Comparison of ENCODE assay signal across 22 mouse cellular contexts in genomic region chr2:158068444-158068971, GRCm38 (mm10). TPM values are rescaled to one million over a fixed set of nuclear protein-coding genes. Genes with fewer than 3 reads are reported as not detected.
DNase-seq lines count a peak whose midpoint lies in the region; ATAC-seq and TF ChIP-seq lines count a peak whose summit lies in the region.
"Had no signal": no experiment of that assay in that cellular context is flagged by ENCODE, and none has a peak within 500 bp of the region (broad histone marks: within the 10 kb centered on the region; RNA-seq: fewer than 3 reads in every experiment).

No protein-coding gene starts in this region.

- H3K27ac ChIP-seq in forebrain, embryonic 11.5 days (ENCODE audit: low read depth, low read length): no peak overlapping the region
- no peak overlapping the region for H3K27ac ChIP-seq in forebrain, embryonic 15.5 days (replicated peaks)
- no peak overlapping the region for H3K27ac ChIP-seq in MEL (ENCODE audit: control insufficient read depth, low read depth, low read length)
- H3K27ac ChIP-seq in thymus, adult 2 months (ENCODE audit: control insufficient read depth, insufficient read depth, low read length): no peak overlapping the region
- H3K27ac ChIP-seq: embryonic facial prominence, embryonic 10.5 days; embryonic facial prominence, embryonic 12.5 days; forebrain, embryonic 12.5 days had no signal

- no peak overlapping the region for H3K9ac ChIP-seq in forebrain, embryonic 11.5 days (ENCODE audit: low read length)
- H3K9ac ChIP-seq in forebrain, embryonic 15.5 days (replicated peaks): no peak overlapping the region
- no peak overlapping the region for H3K9ac ChIP-seq in MEL (ENCODE audit: control insufficient read depth, low read depth, low read length, poor library complexity, severe bottlenecking)
- H3K9ac ChIP-seq: embryonic facial prominence, embryonic 12.5 days; forebrain, embryonic 12.5 days; forebrain, postnatal 0 days had no signal

- no peak overlapping the region for H3K4me3 ChIP-seq in forebrain, embryonic 11.5 days (ENCODE audit: low read depth, low read length)
- H3K4me3 ChIP-seq in forebrain, embryonic 15.5 days: no peak overlapping the region
- H3K4me3 ChIP-seq in MEL (ENCODE audit: control insufficient read depth in 1 of 2, insufficient read depth in 1 of 2, low read depth in 2 of 2, low read length in 2 of 2): no peak overlapping the region
- H3K4me3 ChIP-seq in thymus, adult 2 months (ENCODE audit: control insufficient read depth, insufficient read depth, low read length): no peak overlapping the region
- H3K4me3 ChIP-seq: embryonic facial prominence, embryonic 10.5 days; embryonic facial prominence, embryonic 12.5 days; forebrain, embryonic 12.5 days had no signal

- no peak for TF ChIP-seq RAD21 in MEL (IDR thresholded peaks at IDR 0.05; ENCODE audit: low read depth, low read length)

- H3K79me2 ChIP-seq in MEL (ENCODE audit: control insufficient read depth, insufficient read depth, low read length, poor library complexity): no peaks in the 10 kb centered on the region

- ATAC-seq in forebrain, embryonic 11.5 days (replicated peaks; ENCODE audit: low FRiP score): no peak
- no peak for ATAC-seq in forebrain, embryonic 15.5 days (replicated peaks)
- ATAC-seq: activated CD4-positive, CD25-positive, alpha-beta regulatory T cell, adult 4 months; forebrain, embryonic 14.5 days; forebrain, postnatal 0 days; Patski had no signal

- no peak overlapping the region for H3K4me2 ChIP-seq in forebrain, embryonic 11.5 days (ENCODE audit: low read depth, low read length, severe bottlenecking)
- H3K4me2 ChIP-seq in forebrain, embryonic 15.5 days (replicated peaks): no peak overlapping the region
- H3K4me2 ChIP-seq: embryonic facial prominence, embryonic 12.5 days; forebrain, embryonic 12.5 days had no signal

- no peaks in the 10 kb centered on the region for H3K9me3 ChIP-seq in forebrain, embryonic 11.5 days (ENCODE audit: control insufficient read depth, low read length)
- no peaks in the 10 kb centered on the region for H3K9me3 ChIP-seq in forebrain, embryonic 15.5 days
- no peaks in the 10 kb centered on the region for H3K9me3 ChIP-seq in MEL (replicated peaks; ENCODE audit: insufficient read depth, low read length)
- H3K9me3 ChIP-seq: embryonic facial prominence, embryonic 10.5 days; embryonic facial prominence, embryonic 12.5 days; forebrain, embryonic 12.5 days; G1E had no signal

- H3K27me3 ChIP-seq in forebrain, embryonic 11.5 days (ENCODE audit: control insufficient read depth, insufficient read depth, low read length): no peaks in the 10 kb centered on the region
- H3K27me3 ChIP-seq in forebrain, embryonic 15.5 days: no peaks in the 10 kb centered on the region
- no peaks in the 10 kb centered on the region for H3K27me3 ChIP-seq in MEL (ENCODE audit: control insufficient read depth in 1 of 2, insufficient read depth in 2 of 2, low read length in 2 of 2)
- no peaks in the 10 kb centered on the region for H3K27me3 ChIP-seq in thymus, adult 2 months (ENCODE audit: control insufficient read depth, insufficient read depth, low read length)
- H3K27me3 ChIP-seq: embryonic facial prominence, embryonic 12.5 days; forebrain, embryonic 12.5 days; Patski had no signal

- no peak for TF ChIP-seq EP300 in MEL (IDR thresholded peaks at IDR 0.05; ENCODE audit: low read depth in 1 of 2, low read length in 2 of 2)

- TF ChIP-seq POLR2A in MEL (IDR thresholded peaks at IDR 0.05; ENCODE audit: control insufficient read depth in 1 of 2, insufficient read depth in 1 of 2, low read depth in 1 of 2, low read length in 2 of 2, poor library complexity in 1 of 2): no peak
- TF ChIP-seq POLR2A in thymus, adult 2 months (IDR thresholded peaks at IDR 0.05; ENCODE audit: control insufficient read depth, extremely low read depth, insufficient read depth, low read length, poor library complexity): no peak

- peak; percentile 2 for DNase-seq in forebrain, embryonic 11.5 days (ENCODE audit: low spot score)
- DNase-seq in 416B (ENCODE audit: low read depth) (peak; percentile 69), MEL (ENCODE audit: low read depth, low spot score) (peak; percentile 53)
- no peak for DNase-seq in thymus, adult 2 months
- DNase-seq in ovary, adult 18-20 months (ENCODE audit: low spot score): no peak
- DNase-seq: adrenal gland, adult 8-10 months; adrenal gland, postnatal 14 days; adrenal gland, postnatal 36 days; cerebellum, adult 11-12 months; cerebellum, adult 2 months; cerebellum, adult 9-10 months; cerebellum, postnatal 10 days; cerebellum, postnatal 25 days; forebrain, postnatal 0 days had no signal

- no peaks in the 10 kb centered on the region for H3K4me1 ChIP-seq in forebrain, embryonic 11.5 days (replicated peaks; ENCODE audit: control insufficient read depth, insufficient read depth, low read length)
- peaks cover 14% of the 10 kb centered on the region for H3K4me1 ChIP-seq in forebrain, embryonic 15.5 days
- H3K4me1 ChIP-seq in MEL (ENCODE audit: control insufficient read depth in 1 of 2, insufficient read depth in 2 of 2, low read length in 2 of 2): peaks cover 0 to 5% of the 10 kb centered on the region in 2 experiments; a peak in 2 of 4 replicates
- H3K4me1 ChIP-seq in thymus, adult 2 months (replicated peaks; ENCODE audit: control insufficient read depth, insufficient read depth, low read length): no peaks in the 10 kb centered on the region
- H3K4me1 ChIP-seq: embryonic facial prominence, embryonic 12.5 days had no signal

- TF ChIP-seq CTCF in MEL (IDR thresholded peaks at IDR 0.05 in 2 of 3, conservative IDR thresholded peaks at IDR 0.05 in 1 of 3; ENCODE audit: control insufficient read depth in 1 of 3, insufficient read depth in 1 of 3, low read depth in 2 of 3, low read length in 3 of 3, poor library complexity in 1 of 3, severe bottlenecking in 1 of 3): no peak
- no peak for TF ChIP-seq CTCF in thymus, adult 2 months (IDR thresholded peaks at IDR 0.05; ENCODE audit: borderline replicate concordance, control insufficient read depth, extremely low read depth, insufficient read depth, low read length, poor library complexity)

- H3K36me3 ChIP-seq in forebrain, embryonic 11.5 days (ENCODE audit: control insufficient read depth, insufficient read depth, low read length): peaks cover 2% of the 10 kb centered on the region; the same call in 1 of the 2 replicates
- H3K36me3 ChIP-seq in forebrain, embryonic 15.5 days: peaks cover 34% of the 10 kb centered on the region; the same call in 1 of the 2 replicates
- H3K36me3 ChIP-seq in MEL (ENCODE audit: control insufficient read depth in 1 of 2, insufficient read depth in 2 of 2, low read length in 2 of 2): peaks cover 10 to 12% of the 10 kb centered on the region in 2 experiments
- H3K36me3 ChIP-seq in thymus, adult 2 months (ENCODE audit: control insufficient read depth, insufficient read depth, low read length): peaks cover 40% of the 10 kb centered on the region

TF ChIP-seq in MEL, 35 proteins besides CTCF, POLR2A, EP300 and RAD21:
- peak; percentile 67 for TF ChIP-seq GATA1 (IDR thresholded peaks at IDR 0.05; ENCODE audit: low read depth, low read length)
- TF ChIP-seq TBP (IDR thresholded peaks at IDR 0.05; ENCODE audit: low read depth, low read length): no peak
- no peak for TF ChIP-seq ETS1 (IDR thresholded peaks at IDR 0.05; ENCODE audit: low read depth, low read length)
- no peak for TF ChIP-seq KAT2A (conservative IDR thresholded peaks at IDR 0.05; ENCODE audit: low read depth, low read length)
- peak; percentile 64 for TF ChIP-seq ZNF384 (IDR thresholded peaks at IDR 0.05; ENCODE audit: low read depth, low read length)
- no peak for TF ChIP-seq SIN3A (IDR thresholded peaks at IDR 0.05; ENCODE audit: low read length)
- TF ChIP-seq JUND (IDR thresholded peaks at IDR 0.05; ENCODE audit: low read depth, low read length): no peak
- 0 out of 2 replicates have a peak, but pooled peaks have one; percentile 38 for TF ChIP-seq RCOR1 (IDR thresholded peaks at IDR 0.05; ENCODE audit: low read depth, low read length)
TF ChIP-seq in MEL: peak in this region for 3.

RNA-seq across cellular contexts. Expression of gene Rprd1b, which starts 40.2 kb away (rescaled TPM):
- 63.8 and 65.6 TPM in 2 replicates for polyA plus RNA-seq in forebrain, embryonic 11.5 days (2014; fragmentation: Nextera tagmentation; extraction: Ambion mirVana)
- 38.9 and 44.1 TPM in 2 replicates for polyA plus RNA-seq in forebrain, embryonic 15.5 days (2015; fragmentation: Nextera tagmentation; extraction: Ambion mirVana)
- 13.5 and 14.2 TPM in 2 replicates for total RNA-seq in MEL (2012; rRNA removed)
- polyA plus RNA-seq in MEL (2012; ENCODE audit: insufficient read depth in 1 of 2, insufficient read length in 2 of 2, low read depth in 1 of 2, low replicate concordance in 2 of 2, missing spikeins in 1 of 2): 10 to 100 TPM in 1 of 2 experiments, not detected in 1; 35.1 TPM
- 35.3 and 37.3 TPM in 2 replicates for polyA plus RNA-seq in thymus, adult 2 months (2012; rRNA removed)

RNA-seq across cellular contexts. Expression of gene Tti1, which starts 40.3 kb away (rescaled TPM):
- polyA plus RNA-seq in forebrain, embryonic 11.5 days (2014; fragmentation: Nextera tagmentation; extraction: Ambion mirVana): 39.3 and 40.2 TPM in 2 replicates
- polyA plus RNA-seq in forebrain, embryonic 15.5 days (2015; fragmentation: Nextera tagmentation; extraction: Ambion mirVana): 21.3 and 22.2 TPM in 2 replicates
- 18.2 and 19.3 TPM in 2 replicates for total RNA-seq in MEL (2012; rRNA removed)
- 10 to 100 TPM in 1 of 2 experiments, not detected in 1; 26.5 TPM for polyA plus RNA-seq in MEL (2012; ENCODE audit: insufficient read depth in 1 of 2, insufficient read length in 2 of 2, low read depth in 1 of 2, low replicate concordance in 2 of 2, missing spikeins in 1 of 2)
- polyA plus RNA-seq in thymus, adult 2 months (2012; rRNA removed): 37.6 and 41.9 TPM in 2 replicates

Comparison
In these comparisons a context has a peak if more than half of its experiments do, and no peak if none do; other contexts are left out.
1. DNase-seq: peak in forebrain, embryonic 11.5 days (single experiment), 416B (single experiment) and MEL (single experiment); none in thymus, adult 2 months (single experiment) and ovary, adult 18-20 months (single experiment).